In the genomic region with DNA sequence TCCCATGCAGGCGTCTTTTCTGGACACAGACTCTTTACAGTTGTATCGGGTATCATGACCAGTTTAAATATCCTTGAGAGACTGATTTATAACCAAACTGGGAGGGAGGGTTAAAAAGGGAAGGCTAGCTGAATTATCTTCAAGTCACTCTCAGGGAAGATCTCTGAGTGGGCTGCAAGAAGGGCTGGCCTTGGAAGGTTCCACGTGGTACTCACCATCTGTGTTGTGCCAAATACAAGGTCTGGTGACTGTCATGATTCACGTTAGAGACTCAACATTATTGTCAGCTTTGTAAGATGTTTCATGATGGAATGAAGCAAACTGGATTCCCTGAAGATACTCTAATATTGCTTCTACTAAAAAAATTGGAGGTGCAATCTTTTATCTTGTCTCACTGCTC, we compare ENCODE assay signal across 23 mouse cellular contexts.
"Had no signal": no experiment of that assay in that cellular context is flagged by ENCODE, and none has a peak within 500 bp of the region (broad histone marks: within the 10 kb centered on the region; RNA-seq: fewer than 3 reads in every experiment).

No protein-coding gene starts in this region.

- H3K4me2 ChIP-seq: limb, embryonic 13.5 days; liver, embryonic 12.5 days; liver, embryonic 15.5 days; lung, embryonic 15.5 days; midbrain, embryonic 13.5 days; neural tube, embryonic 13.5 days had no signal

- H3K9ac ChIP-seq: limb, embryonic 13.5 days; liver, embryonic 12.5 days; liver, embryonic 15.5 days; lung, embryonic 15.5 days; midbrain, embryonic 13.5 days; neural tube, embryonic 13.5 days had no signal

- H3K27me3 ChIP-seq: limb, embryonic 13.5 days; liver, embryonic 12.5 days; liver, embryonic 15.5 days; lung, embryonic 15.5 days; megakaryocyte, embryonic 14.5 days; midbrain, embryonic 13.5 days; neural tube, embryonic 13.5 days had no signal

- H3K9me3 ChIP-seq: limb, embryonic 10.5 days; limb, embryonic 13.5 days; liver, embryonic 12.5 days; liver, embryonic 15.5 days; lung, embryonic 15.5 days; midbrain, embryonic 10.5 days; midbrain, embryonic 13.5 days; neural tube, embryonic 13.5 days had no signal

- ATAC-seq: liver, embryonic 12.5 days; midbrain, embryonic 13.5 days; midbrain, embryonic 16.5 days had no signal

- DNase-seq: kidney, adult 11 months; kidney, adult 9 months; kidney, postnatal 25 days; liver; lung, adult 18-20 months; lung, postnatal 10 days; lung, postnatal 36 days; retina, postnatal 1 day; thymus, adult 18-20 months; thymus, postnatal 14 days; thymus, postnatal 4 days had no signal

- H3K36me3 ChIP-seq: limb, embryonic 10.5 days; limb, embryonic 13.5 days; liver, embryonic 12.5 days; liver, embryonic 15.5 days; lung, embryonic 15.5 days; midbrain, embryonic 10.5 days; midbrain, embryonic 13.5 days; neural tube, embryonic 13.5 days had no signal

- H3K27ac ChIP-seq: left cerebral cortex, adult 2 months; limb, embryonic 10.5 days; limb, embryonic 13.5 days; liver, embryonic 12.5 days; liver, embryonic 15.5 days; lung, embryonic 15.5 days; midbrain, embryonic 10.5 days; midbrain, embryonic 13.5 days; neural tube, embryonic 13.5 days had no signal

- H3K4me1 ChIP-seq: limb, embryonic 10.5 days; limb, embryonic 13.5 days; liver, embryonic 12.5 days; liver, embryonic 15.5 days; lung, embryonic 15.5 days; megakaryocyte, embryonic 14.5 days; midbrain, embryonic 10.5 days; midbrain, embryonic 13.5 days; neural tube, embryonic 13.5 days had no signal

- H3K4me3 ChIP-seq: left cerebral cortex, adult 2 months; limb, embryonic 10.5 days; limb, embryonic 13.5 days; liver, embryonic 12.5 days; liver, embryonic 15.5 days; lung, embryonic 15.5 days; megakaryocyte, embryonic 14.5 days; midbrain, embryonic 10.5 days; midbrain, embryonic 13.5 days; myocyte; neural tube, embryonic 13.5 days had no signal
